Mouse (Mus musculus): ENCODE results near the gene Aff3.

Aff3 gene

DNA sequence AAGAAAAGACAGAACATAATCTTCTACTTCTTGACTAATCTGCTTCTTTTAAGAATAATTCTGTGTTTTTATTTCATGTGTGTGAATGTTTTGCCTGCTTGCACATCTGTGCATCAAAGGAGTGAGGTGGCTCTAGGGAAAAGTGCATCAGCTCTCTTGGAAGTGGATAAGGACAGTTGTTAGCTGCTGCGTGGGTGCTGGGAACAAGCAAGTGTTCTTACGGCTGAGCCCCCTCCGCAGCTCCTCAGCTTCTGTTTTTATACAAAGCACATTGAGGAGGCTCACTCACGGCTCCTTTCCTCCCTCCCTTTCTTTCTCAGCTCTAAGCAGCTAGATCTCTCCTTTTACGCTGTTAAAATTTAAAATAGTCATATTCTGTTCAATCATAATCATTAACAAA is 340.5 kb downstream of the Aff3 start:
- CTCF ChIA-PET: no interaction called here

DNA sequence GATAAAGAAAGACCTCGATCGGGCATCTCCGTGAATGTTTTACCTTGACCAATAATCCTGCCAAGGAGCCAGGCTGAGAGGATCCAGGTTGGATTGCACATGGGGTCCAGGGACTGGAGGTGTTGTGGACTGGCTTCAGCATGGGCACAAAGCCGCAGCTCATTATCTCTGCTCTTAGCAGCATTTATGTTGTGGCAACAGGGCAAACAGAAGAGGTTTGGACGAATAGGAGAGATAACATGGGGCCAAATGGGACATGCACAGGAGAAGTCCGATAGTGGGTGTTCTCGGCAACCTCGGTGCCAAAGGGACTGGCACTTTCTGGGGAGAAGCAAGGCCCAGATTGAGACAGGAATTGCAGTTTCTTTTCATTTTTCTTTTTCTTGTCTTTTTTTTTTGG is 342.9 kb downstream of the Aff3 start:
- CTCF ChIA-PET: no interaction called here

DNA sequence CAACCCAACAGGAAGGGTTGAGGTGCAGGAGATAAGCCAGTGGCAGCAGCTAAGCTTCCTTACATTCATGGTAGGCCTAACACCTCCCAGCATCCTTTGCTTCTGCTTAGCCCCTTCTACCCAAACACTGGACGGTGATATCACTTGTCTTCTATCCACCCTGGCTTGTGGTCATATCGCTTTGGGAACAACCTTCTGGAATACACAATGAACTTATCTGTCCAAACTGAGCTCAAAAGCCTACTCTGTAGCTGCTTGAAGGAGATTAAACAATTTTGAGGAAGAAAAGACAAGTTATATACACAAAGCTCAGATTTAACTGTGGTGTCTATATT is 343.8 kb downstream of the Aff3 start:
- CTCF ChIA-PET: no interaction called here

- CTCF ChIA-PET: interaction anchor here (0.6 kb wide), 1 partner anchor 369 kb away, joined by 4 read pairs; no protein-coding TSS in a partner anchor
These were observed 344.4 kb downstream of the Aff3 start for GRCm38 (mm10) chr1:38320126-38320970.

DNA sequence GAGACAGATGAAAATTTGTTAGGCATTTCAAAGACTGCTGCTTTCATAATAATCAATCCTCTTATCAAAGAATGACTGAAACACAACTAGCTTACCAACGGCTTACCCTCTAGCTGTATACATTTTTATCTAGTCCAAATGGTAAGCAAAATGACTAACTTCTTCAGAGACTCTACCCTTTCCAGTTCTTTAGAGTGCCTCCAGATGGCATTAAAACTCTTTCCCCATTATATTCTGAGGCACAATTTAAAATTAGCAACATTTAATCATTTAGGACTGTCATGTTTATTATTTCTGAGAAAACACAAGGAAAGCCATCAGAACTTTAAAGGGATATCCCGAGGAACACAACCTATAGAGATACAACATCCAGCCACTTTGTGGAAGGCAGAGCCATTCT is 346.1 kb downstream of the Aff3 start:
- CTCF ChIA-PET: no interaction called here

DNA sequence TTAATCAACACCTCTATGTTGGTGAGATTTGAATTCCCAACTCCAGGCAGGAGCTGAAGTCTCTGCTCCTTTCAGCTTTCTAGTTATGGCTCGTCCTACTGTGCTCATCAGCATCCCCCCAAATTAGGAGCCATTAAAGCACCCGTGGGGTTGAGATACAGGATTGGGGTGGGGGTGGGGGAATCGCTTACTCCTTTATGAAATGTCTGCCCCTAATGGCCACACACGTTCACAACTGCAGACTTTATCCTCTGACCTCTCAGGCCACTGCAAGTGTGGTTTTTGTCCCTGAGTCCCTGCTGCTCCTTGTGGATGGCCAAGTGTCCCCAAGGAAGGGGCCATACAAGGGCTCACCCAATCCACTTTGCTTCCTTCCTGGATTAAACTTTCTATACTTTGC is 348.8 kb downstream of the Aff3 start:
- CTCF ChIA-PET: no interaction called here

DNA sequence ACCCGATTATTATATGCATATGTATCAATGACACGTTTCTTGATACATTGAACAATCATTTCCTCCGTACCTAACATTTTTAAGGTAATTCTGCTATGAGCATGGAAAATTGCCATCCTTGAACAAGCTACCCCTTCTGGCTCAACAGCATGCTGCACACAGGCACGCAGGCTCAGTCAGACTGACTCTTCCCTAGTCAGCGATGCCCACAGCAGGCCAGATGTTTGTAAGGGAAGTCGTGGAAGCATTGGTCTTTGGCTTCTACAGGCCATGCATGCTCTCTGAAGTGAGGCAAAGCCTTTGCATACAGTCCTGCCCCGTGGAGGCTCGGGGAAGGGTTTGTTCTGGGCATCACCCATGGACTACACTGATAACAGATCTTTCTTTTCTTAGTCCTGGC is 354.3 kb downstream of the Aff3 start:
- CTCF ChIA-PET: no interaction called here

GRCm38 (mm10) chr1:38310076-38310475 is 354.7 kb downstream of the Aff3 start:
- CTCF ChIA-PET: no interaction called here

- CTCF ChIA-PET: no interaction called here
These were observed 355.4 kb downstream of the Aff3 start for GRCm38 (mm10) chr1:38309341-38309740.

- CTCF ChIA-PET: no interaction called here
These were observed 356.1 kb downstream of the Aff3 start for GRCm38 (mm10) chr1:38308705-38308996.

DNA sequence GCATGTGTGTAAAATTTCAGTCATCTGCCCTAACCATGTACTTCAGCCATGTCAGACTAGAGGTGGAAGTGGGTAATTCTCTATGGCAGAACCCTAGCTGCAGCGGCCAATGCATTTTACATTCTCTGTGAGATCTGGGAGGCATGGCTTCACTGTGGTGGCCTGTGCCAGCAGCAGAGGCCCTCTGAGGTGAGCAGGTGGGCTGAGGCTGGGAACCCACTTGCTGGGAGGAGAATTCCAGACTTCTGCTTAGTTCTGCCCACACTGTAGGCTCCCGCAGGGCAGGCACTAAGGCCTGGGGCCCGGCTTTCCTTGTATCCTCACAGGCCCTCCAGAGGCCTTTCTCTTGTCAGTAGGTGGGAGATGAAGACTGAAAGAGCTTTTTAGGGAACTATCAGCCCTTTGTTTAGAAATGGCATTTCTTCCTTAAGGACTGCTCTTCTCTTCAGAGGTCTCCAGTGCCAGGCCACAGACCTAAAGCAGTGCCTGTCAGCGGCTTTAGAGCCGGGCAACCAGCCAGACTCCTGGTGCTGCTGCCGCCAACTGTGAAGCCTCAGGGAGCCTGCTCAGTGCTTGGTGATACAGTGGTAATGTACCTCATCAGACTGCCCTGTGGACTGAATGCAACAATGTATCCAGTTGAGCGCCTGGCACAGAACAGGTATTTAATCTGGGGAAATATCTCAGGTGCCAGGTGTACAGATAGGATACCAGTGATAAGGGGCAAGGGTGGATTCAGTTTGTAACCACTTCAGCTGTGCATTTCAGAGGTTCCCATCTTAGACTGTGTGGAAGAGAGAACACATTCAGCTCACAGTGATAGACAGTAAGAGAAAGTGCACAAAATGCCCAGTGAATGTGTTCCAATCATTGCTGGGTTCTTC is 356.7 kb downstream of the Aff3 start:
- CTCF ChIA-PET: no interaction called here

DNA sequence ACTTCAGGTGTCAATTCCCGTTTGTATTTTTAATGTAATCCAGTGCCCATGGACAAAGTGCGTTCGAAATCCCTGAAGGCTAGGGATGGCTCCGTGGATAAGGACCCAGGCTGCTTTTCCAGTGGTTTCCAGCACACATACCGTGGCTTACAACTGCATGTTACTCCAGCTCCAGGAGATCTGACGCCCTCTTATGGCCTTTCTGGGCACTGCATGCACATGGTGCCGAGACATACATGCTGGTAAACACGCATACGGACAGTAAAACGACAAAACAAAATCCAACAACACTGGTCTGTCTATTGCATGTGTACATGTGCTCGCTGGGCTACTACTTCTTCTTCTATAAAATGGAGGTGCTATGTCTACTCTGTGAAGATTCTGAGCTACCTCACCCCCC is 357.5 kb downstream of the Aff3 start:
- CTCF ChIA-PET: interaction anchor here (0.5 kb wide), 1 partner anchor 118 kb away, joined by 9 read pairs; no protein-coding TSS in a partner anchor

DNA sequence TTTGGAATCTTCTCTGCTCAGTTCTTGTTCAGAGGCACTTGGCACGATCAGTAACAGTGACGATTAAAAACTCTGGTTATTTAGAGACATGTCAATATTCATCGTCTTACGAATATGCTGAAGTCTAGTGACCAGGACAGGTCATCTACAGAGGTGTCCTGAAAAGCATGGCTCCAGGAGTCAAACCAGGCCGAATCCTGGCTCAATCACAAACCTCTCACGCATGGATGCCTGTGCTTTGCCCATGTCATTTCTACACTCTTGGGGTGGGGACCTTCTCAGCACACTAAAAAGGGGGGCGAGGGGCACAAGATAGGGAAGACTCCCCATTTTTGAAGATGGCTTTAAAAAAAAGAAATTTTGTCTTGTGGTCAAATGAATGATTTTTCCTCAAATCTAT is 358.6 kb downstream of the Aff3 start:
- CTCF ChIA-PET: no interaction called here

DNA sequence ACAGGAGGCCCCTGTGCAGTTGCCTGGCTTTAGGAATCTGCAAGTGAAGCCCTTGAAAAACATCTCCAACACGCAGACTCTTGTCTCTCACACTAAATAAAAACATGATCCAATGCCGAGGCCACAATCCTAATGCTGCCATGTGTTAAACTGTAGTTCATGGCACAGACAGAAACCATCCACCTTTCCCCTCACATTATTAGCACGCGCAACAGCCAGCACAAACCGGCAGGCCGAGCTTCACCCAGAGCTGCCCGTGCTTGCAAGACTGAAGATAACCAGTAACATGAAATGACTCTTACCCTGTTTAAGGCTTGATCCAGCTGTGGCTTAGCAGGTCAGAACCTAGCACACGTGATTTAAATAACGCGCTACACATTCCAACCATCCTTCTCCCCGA is 360.4 kb downstream of the Aff3 start:
- CTCF ChIA-PET: no interaction called here

DNA sequence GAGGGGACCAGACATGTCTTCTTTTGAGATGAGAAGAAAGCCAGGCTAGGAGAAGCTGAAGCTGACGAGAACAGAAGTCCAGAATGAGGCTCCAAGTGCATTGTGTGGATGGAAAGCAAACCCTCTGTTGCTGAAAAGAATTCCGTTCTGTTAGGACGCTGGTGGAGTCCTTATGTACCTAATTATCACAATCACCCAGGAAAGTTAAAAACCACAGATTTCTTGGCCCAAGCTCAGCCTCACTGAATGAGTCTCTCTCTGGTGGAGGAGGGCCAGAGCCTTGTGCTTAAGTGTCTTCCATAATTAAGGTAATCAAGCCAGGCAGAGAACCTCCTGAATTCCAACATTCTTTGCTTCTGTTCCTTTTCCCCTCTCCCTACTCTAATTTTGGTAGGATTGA is 366.5 kb downstream of the Aff3 start:
- CTCF ChIA-PET: no interaction called here

DNA sequence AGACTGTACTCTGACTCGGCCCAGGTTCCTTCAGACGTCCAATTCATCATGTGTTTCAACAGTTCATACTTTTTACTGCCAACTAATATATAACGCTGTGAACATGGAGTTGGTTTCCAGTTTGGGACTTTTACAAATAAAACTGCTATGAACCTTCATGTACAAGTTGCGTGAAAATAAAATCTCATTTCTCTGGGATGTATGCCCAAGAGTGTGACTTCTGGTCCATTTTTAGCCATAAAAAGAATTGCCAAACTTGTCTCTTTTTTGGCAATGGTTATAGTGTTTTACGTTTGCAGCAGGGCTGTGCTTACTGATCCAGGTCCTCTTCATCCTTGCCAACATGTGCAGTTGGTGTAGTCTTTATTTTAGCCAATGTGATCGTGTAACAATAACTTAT is 369.8 kb downstream of the Aff3 start:
- CTCF ChIA-PET: no interaction called here

- CTCF ChIA-PET: no interaction called here
These were observed 370.4 kb downstream of the Aff3 start for GRCm38 (mm10) chr1:38294336-38294695.

- CTCF ChIA-PET: no interaction called here
These were observed 371.0 kb downstream of the Aff3 start for GRCm38 (mm10) chr1:38293671-38294335.

- CTCF ChIA-PET: interaction anchor here (0.5 kb wide), 1 partner anchor 241 kb away, joined by 3 read pairs; no protein-coding TSS in a partner anchor
These were observed 371.9 kb downstream of the Aff3 start for GRCm38 (mm10) chr1:38292851-38293250.

DNA sequence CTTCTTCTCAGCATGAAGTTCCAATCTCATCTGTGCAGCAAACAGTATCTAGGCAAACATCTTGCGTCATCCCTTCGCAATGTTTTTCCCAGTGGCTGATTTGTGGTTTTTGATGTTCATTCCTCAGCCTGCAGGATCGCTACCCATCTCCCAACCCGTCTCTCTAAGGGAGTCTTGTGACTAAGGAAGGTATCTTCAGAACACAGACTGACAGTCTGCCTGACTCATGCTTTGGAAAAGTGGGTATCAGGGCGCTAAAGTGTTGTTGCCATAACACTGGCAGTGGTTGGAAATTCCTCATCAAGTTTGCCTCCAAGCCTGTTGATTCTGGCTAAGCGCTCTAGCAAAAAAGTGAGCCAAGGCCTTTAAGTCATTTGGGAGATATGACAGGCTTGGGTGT is 372.8 kb downstream of the Aff3 start:
- CTCF ChIA-PET: no interaction called here

DNA sequence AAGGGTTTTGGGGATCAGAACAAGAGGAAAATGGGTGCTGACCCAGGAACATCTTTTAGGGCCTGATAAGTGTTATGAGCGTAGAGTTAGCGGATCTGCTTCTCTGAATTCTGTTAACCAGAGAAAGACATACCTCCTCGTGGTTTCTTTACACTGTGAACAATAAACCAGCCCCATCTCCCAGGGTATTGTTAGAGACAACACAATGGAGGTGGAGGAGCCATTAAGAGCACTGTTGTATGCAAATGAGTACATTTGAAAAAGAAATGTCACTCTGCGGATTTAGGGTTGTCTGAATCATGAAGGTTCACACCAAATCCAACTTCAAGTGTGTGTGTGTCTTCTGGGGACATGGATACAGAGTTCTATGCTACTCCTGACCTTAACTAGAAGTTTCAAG is 373.3 kb downstream of the Aff3 start:
- CTCF ChIA-PET: no interaction called here

DNA sequence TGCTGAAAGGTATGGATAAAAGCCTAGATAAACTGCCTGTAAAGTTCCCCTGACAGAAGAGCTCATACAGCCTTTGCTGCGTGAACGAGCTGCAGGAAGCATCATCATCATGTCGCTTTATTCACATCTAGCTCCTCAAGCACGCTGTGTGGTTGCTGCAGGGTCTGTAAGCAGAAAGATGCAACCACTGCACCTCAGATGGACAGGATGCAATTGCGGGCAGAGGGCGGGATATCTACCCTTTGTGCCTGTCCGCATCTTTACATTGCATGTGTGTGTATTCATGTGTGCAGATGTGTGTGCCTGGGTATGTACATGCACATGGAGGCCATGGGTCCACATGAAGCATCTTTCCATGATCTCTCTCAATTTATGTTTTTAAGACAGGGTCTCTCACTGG is 373.9 kb downstream of the Aff3 start:
- CTCF ChIA-PET: no interaction called here

- CTCF ChIA-PET: no interaction called here
These were observed 374.9 kb downstream of the Aff3 start for GRCm38 (mm10) chr1:38289891-38290290.

Measured in spleen, embryonic (tissue).